Mouse (Mus musculus): ENCODE measurements around the gene Orai3.
A peak's percentile ranks its signal among the peaks of the same experiment; 100 is the strongest.

The Orai3 gene

DNA sequence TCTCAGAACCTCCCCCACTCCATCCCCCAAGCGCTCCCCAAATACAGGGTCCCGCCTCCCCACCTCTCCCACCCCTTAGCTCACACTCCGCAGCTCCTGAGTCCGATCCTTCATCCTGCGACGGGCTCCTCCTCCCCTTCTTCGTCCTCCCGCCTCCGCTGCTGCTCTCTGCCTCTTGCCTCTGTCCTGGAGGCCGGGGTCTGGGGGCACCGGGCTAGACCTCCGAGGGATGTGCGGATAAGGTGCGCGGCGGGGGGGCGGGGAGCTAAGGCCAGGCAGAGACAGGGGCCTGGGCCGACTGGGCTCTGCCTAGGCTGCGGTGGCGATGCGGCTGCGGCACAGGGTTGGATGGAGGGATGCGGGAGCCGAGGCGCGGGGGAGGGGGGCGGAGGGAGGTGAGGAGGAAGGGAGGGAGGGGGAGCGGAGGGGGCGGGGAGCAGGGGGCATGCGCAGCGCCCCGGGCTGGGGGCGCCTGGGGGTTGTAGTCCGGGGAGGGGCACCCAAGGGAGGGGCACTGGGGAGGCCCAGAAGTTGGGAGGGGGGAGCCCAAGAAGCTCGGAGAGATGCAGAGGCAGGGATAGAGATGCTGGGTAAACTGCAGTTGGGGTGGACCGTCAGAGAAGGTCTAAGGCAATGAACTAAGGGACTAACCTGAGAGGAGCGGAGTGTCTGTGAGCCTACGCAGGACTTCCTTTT, 54.7 kb downstream of the Orai3 start, which contains the start of the genes Stx4a and Stx1b:
Gene Stx4a (plus strand): TSS at position 119 of the 696 bp plus-strand sequence.
Gene Stx1b (minus strand): TSS at position 374 of the 696 bp plus-strand sequence.
- DNase-seq (ENCODE audit: low read depth, low spot score), result peak; percentile 44
